Mouse (Mus musculus) kidney, postnatal 0 days (tissue): ENCODE data around the gene Hist1h2bf. TPM values are rescaled to one million over a fixed set of nuclear protein-coding genes. Genes with fewer than 3 reads are reported as not detected.
"Not testable (repeated sequence)": the region's sequence is repeated elsewhere in the genome, so short reads cannot be mapped to it uniquely, and the experiment has no call there.

ENCODE experiments used
- ATAC-seq: fragments of 200-750 bp; cut with Nextera tagmentation; replicated peaks from 2 replicates; pipeline ENCODE4 v1.8.0; 2017; ENCODE audit warnings: low read depth, moderate number of reproducible peaks, moderate TSS enrichment, moderate library complexity; ENCODE audit not compliant: low FRiP score
- DNase-seq: peaks from one replicate; pipeline ENCODE4 v3.0.0-alpha.2; 2016; ENCODE audit warnings: low spot score
- H3K27ac ChIP-seq: fragments of 300-500 bp; sonication (generic); 2 replicates; pipeline ENCODE4 v1.5.1; 2014; ENCODE audit warnings: mild to moderate bottlenecking
- H3K27me3 ChIP-seq: fragments of 300-500 bp; sonication (generic); 2 replicates; pipeline ENCODE4 v1.6.1; 2014; ENCODE audit warnings: low read length, mixed read lengths; ENCODE audit not compliant: insufficient read depth
- H3K36me3 ChIP-seq: fragments of 300-500 bp; sonication (generic); 2 replicates; pipeline ENCODE4 v1.6.1; 2014; ENCODE audit warnings: low read length, mixed read lengths; ENCODE audit not compliant: insufficient read depth
- H3K4me1 ChIP-seq: fragments of 300-500 bp; sonication (generic); replicated peaks from 2 replicates; pipeline ENCODE4 v1.6.1; 2014; ENCODE audit warnings: antibody characterized with exemption, low read length, mixed read lengths; ENCODE audit not compliant: insufficient read depth
- H3K4me2 ChIP-seq: fragments of 300-500 bp; sonication (generic); 2 replicates; pipeline ENCODE4 v1.6.1; 2014; ENCODE audit warnings: mild to moderate bottlenecking, low read length, moderate library complexity, mixed read lengths
- H3K4me3 ChIP-seq: fragments of 300-500 bp; sonication (generic); replicated peaks from 2 replicates; pipeline ENCODE4 v1.5.1; 2014; ENCODE audit warnings: low read depth, low read length
- H3K9ac ChIP-seq: fragments of 300-500 bp; sonication (generic); 2 replicates; pipeline ENCODE4 v1.6.1; 2014; ENCODE audit warnings: low read depth, low read length
- H3K9me3 ChIP-seq: fragments of 300-500 bp; sonication (generic); replicated peaks from 2 replicates; pipeline ENCODE4 v1.6.1; 2016; ENCODE audit warnings: low read length, inconsistent platforms, mixed read lengths
- CTCF ChIP-seq: IDR thresholded peaks from 2 replicates; pipeline ENCODE4 v1.5.1; 2016; ENCODE audit warnings: antibody characterized with exemption, low read depth, mild to moderate bottlenecking, moderate library complexity
- WGBS: fragments of 180-500 bp; shearing (Covaris S2); extraction: QIAGEN DNeasy Blood & Tissue Kit; methylation state at CpG from one replicate; pipeline ENCODE4 v1.1.7; 2014; 5-methylcytosine and 5-hydroxymethylcytosine counted together
- polyA plus RNA-seq: library from polyadenylated mRNA; unstranded; fragments of >200 nt; fragmentation: Nextera tagmentation; extraction: Ambion mirVana; gene quantifications from 2 replicates; pipeline ENCODE4 v1.2.1, GENCODE M21; 2015

Hist1h2bf gene
- polyA plus RNA-seq, 1 experiment from 2014 or later = 3.4 TPM

DNA sequence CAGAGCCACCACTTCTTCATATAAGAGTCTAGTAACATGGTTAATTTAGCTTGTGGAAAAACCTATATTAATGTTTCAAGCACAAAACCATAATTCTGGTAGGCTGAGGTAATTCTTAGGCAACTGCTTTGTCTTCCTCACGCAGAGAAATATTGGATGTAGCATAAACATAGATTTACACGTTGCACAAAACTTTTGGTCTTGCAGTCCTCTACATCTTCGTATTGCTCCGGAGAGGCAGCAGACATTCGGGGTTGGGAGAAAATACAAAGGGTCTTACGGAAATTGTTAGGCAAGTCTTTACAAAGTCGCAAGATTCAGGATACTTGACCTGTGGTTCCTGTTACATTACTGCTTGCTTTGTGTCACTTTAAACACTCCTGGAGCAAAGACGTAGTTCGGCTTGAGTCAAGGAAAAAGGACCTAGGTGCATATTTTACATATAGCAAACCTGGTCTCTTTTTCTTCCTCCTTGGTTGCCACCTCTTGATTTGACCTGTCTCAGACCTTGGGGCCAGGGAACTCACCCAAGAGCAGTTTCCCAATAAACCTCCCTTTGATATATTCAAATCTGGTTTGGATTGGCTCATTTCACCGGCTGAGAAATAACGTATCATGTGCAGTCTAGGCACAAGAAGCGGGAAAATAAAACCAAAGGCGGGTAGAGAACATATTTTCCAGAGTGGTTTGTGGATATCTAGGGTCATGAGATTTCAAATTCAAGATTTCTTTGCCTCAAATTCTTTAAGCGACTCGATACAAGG is 39.4 kb downstream of the Hist1h2bf start:
- peak overlapping the region; percentile 43 for H3K4me3 ChIP-seq
- H3K4me2 ChIP-seq = peak overlapping the region; percentile 70
- peak overlapping the region; percentile 81 for H3K27ac ChIP-seq
- no peak for TF ChIP-seq CTCF
- DNase-seq = peak; percentile 18
- peak overlapping the region; percentile 48 for H3K9ac ChIP-seq
- H3K36me3 ChIP-seq = no peaks in the 10 kb centered on the region
- 0 out of 2 replicates have a peak, but pooled peaks have one; percentile 3 for ATAC-seq
- no peaks in the 10 kb centered on the region for H3K9me3 ChIP-seq
- H3K4me1 ChIP-seq = peaks cover 13% of the 10 kb centered on the region
- WGBS = 1% methylated on average over 15 of the region's 15 CpGs
- H3K27me3 ChIP-seq = no peaks in the 10 kb centered on the region

DNA sequence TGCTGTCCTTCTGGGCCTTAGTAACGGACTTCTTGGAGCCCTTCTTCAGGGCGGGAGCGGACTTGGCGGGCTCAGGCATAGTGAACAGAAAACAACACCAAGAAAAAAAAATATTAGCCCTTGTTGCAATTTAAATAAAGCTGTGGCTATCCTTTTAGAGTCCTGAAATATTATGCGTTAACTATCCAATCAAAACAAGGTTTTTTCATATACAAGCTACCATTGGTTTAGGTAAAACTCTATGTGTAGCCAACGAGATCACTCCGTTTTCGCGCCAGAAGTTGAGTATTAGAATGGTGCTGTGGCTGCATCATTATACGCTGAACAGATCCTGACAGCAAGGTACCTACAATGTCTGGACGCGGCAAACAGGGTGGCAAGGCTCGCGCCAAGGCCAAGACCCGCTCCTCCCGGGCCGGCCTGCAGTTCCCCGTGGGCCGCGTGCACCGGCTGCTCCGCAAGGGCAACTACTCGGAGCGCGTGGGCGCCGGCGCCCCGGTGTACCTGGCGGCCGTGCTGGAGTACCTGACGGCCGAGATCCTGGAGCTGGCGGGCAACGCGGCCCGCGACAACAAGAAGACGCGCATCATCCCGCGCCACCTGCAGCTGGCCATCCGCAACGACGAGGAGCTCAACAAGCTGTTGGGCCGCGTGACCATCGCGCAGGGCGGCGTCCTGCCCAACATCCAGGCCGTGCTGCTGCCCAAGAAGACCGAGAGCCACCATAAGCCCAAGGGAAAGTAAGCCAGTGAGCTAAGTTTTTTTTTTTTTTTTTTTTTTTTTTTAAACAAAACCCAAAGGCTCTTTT is 40.2 kb downstream of the Hist1h2bf start, which contains the start of gene Hist1h2af:
Gene Hist1h2af (plus strand): TSS at position 347 of the 808 bp plus-strand sequence.
- H3K9me3 ChIP-seq, H3K27me3 ChIP-seq, H3K36me3 ChIP-seq: not testable (repeated sequence)
- H3K27ac ChIP-seq = peak within 1 kb of the TSS; percentile 97
- H3K9ac ChIP-seq = peak within 1 kb of the TSS; percentile 78
- WGBS = 1% methylated on average over 25 of the region's 53 CpGs
- H3K4me2 ChIP-seq = peak within 1 kb of the TSS; percentile 70
- peak within 1 kb of the TSS; percentile 49 for H3K4me3 ChIP-seq
- ATAC-seq = peak; percentile 16; the same call in 1 of the 2 replicates
- peak; percentile 97 for DNase-seq
- peaks cover 13% of the 10 kb centered on the region for H3K4me1 ChIP-seq

DNA sequence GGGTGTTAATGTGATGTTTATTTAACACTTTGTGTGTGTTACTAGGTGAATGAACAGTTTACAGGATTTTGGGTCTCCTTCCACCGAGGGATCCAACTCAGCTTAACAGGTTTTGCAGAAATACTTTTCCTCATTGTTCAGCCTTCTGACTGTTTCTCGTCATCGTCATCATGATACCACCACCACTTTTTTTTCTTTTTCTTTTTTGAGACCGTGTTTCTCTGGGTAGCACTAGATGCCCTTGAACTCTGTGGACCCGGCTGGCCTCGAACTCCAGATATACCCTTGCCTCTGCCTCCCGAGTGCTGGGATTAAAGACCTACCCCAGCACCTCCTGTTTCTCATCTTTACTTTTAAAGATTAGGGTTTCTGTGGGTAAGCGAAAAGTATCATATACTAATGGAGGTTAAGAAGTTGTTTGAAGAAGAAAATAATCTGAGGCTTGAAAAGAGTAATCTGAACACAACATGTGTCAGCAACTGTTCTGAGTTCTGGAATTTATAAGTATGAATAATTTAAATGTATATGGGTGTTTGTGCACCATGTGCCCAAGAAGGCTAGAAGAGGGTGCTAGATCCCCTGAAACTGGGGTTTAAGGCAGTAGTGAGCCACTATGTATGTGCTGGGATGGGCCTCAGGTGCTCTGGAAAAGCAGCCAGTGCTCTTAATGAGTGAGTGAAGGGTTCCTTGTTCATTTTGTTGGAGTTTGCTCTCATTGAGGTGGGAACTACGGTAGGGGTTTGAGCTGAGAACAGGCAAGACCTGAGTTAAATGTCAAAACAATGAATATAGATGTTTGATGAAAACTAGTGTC is 41.5 kb downstream of the Hist1h2bf start:
- Histone ChIP-seq H3K4me2 (peak overlapping the region; percentile 70), H3K27me3 (no peaks in the 10 kb centered on the region), H3K27ac (peak overlapping the region; percentile 97), H3K36me3 (no peaks in the 10 kb centered on the region), H3K4me3 (peak overlapping the region; percentile 49), H3K9ac (peak overlapping the region; percentile 78; the same call in 1 of the 2 replicates), H3K9me3 (no peaks in the 10 kb centered on the region), H3K4me1 (peaks cover 13% of the 10 kb centered on the region)
- 12% methylated on average over 9 of the region's 9 CpGs for WGBS
- no peak for TF ChIP-seq CTCF
- ATAC-seq (no peak), DNase-seq (no peak)

DNA sequence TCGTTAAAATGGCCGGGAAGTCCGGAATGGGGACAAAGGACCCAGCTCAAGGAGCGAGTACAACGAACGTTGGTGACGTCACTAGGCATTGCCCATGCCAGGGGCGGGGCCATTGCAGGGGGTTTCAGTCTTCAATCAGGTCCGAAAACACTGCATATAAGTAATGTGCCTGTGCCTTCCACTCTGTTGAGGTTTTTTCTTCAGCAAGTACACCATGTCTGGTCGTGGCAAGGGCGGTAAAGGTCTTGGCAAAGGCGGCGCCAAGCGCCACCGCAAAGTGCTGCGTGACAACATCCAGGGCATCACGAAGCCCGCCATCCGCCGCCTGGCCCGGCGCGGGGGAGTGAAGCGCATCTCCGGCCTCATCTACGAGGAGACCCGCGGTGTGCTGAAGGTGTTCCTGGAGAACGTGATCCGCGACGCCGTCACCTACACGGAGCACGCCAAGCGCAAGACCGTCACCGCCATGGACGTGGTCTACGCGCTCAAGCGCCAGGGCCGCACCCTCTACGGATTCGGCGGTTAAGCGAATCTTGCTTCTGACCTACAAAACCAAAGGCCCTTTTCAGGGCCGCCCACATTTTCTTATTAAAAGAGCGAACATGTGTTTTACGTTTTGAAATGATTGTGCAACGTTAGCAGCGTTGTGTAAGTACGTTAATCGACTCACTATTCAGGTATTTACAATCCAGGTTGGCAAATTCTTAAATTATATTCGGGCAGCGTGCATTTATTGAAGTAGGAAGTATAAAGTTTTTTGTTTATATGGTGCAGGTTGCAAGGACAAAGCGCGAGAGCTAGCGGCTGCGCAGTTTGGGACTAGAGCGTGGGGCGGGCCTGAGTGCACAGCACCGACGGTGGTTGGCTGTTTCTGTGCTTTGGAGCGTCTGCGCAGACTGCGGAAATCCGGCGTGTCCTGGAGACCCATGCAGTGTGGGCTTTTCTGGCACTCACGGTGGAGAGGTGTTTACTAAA is 42.8 kb downstream of the Hist1h2bf start, which contains the start of gene Hist1h4h:
Gene Hist1h4h (plus strand): TSS at position 150 of the 975 bp plus-strand sequence.
- DNase-seq (peak; percentile 98), ATAC-seq (peak; percentile 84)
- peak within 1 kb of the TSS; percentile 97 for H3K27ac ChIP-seq
- H3K4me1 ChIP-seq = peaks cover 9% of the 10 kb centered on the region
- H3K27me3 ChIP-seq = no peaks in the 10 kb centered on the region
- WGBS = under 1% methylated on average over 54 of the region's 70 CpGs
- peak within 1 kb of the TSS; percentile 70 for H3K4me2 ChIP-seq
- peak within 1 kb of the TSS; percentile 78 for H3K9ac ChIP-seq
- H3K36me3 ChIP-seq = no peaks in the 10 kb centered on the region
- no peaks in the 10 kb centered on the region for H3K9me3 ChIP-seq
- H3K4me3 ChIP-seq = peak within 1 kb of the TSS; percentile 49
- TF ChIP-seq CTCF = no peak

DNA sequence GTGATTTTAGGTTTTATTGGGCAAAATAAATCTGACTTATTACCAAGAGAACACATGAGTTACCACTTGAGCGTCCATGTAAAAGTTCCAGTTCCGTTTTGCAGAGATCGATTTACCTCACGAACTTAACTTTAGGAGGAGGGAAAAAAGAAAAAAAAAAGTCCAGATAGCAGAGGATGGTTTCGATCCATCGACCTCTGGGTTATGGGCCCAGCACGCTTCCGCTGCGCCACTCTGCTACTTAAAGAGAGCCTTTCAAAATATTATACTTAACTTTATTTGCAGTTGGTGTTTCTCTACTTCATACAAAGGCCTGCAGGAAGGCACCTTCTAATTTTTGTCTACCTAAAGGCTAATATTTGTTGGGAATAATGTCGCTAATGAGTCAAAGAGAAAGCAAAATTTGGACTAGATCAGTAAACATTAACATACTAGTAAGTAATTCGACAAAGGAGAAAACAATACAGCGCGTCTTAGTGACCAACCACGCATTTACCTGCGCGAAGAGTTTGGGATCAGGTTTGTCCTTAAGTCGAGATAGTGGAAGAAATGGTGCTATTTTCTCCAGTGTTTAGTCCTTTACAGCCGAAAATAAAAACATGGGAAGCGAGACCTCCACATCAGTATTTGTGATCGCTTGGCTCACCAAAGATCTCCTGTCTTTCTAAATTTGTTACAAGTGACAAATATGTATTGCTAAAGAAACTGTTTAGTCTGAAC is 43.7 kb downstream of the Hist1h2bf start:
- ATAC-seq = no peak
- Histone ChIP-seq H3K4me3 (peak overlapping the region; percentile 49), H3K9me3 (no peaks in the 10 kb centered on the region), H3K36me3 (no peaks in the 10 kb centered on the region), H3K4me1 (peaks cover 9% of the 10 kb centered on the region), H3K27ac (peak overlapping the region; percentile 97), H3K9ac (peak overlapping the region; percentile 78), H3K27me3 (no peaks in the 10 kb centered on the region), H3K4me2 (peak overlapping the region; percentile 70)
- no peak for TF ChIP-seq CTCF
- WGBS = under 1% methylated on average over 20 of the region's 20 CpGs
- peak; percentile 72 for DNase-seq
